Mouse (Mus musculus) myocyte (in vitro differentiated cells): ENCODE results near the gene Sema4f. TPM values are rescaled to one million over a fixed set of nuclear protein-coding genes. Genes with fewer than 3 reads are reported as not detected.

Experiments used
- H3K27me3 ChIP-seq: one replicate; pipeline ENCODE4 v1.6.1; 2011; ENCODE audit not compliant: control insufficient read depth, insufficient read depth, insufficient read length
- H3K36me3 ChIP-seq: one replicate; pipeline ENCODE4 v1.6.1; 2011; ENCODE audit not compliant: control insufficient read depth, insufficient read depth
- H3K4me2 ChIP-seq: one replicate; pipeline ENCODE4 v1.6.1; 2011; ENCODE audit warnings: low read depth, control low read depth
- H3K4me3 ChIP-seq: one replicate; pipeline ENCODE4 v1.5.1; 2011; ENCODE audit warnings: mild to moderate bottlenecking, control low read depth, moderate library complexity
- H3K79me2 ChIP-seq: one replicate; pipeline ENCODE4 v1.6.1; 2011; ENCODE audit not compliant: control insufficient read depth, insufficient read depth
- H3ac ChIP-seq: one replicate; pipeline ENCODE4 v1.6.1; 2011; ENCODE audit not compliant: control insufficient read depth, insufficient read length
- CEBPB ChIP-seq: IDR thresholded peaks from 2 replicates; pipeline ENCODE4 v1.6.1; 2011; ENCODE audit warnings: mild to moderate bottlenecking, moderate library complexity; ENCODE audit not compliant: poor library complexity, insufficient read depth, severe bottlenecking
- E2F4 ChIP-seq: IDR thresholded peaks from one replicate; pipeline ENCODE4 v1.6.1; 2011; ENCODE audit warnings: mild to moderate bottlenecking, control low read depth, moderate library complexity; ENCODE audit not compliant: insufficient read depth
- MAX ChIP-seq: IDR thresholded peaks from one replicate; pipeline ENCODE4 v1.6.1; 2011; ENCODE audit warnings: low read depth, mild to moderate bottlenecking, control low read depth
- MYOD1 ChIP-seq, 3 experiments: IDR thresholded peaks; one replicate each; pipeline ENCODE4 v1.6.1; 2011; ENCODE audit warnings: control low read depth in 2 of 3, low read depth in 2 of 3, mild to moderate bottlenecking in 2 of 3, moderate library complexity in 1 of 3; ENCODE audit not compliant: insufficient read length in 2 of 3, control insufficient read depth in 1 of 3
- MYOG ChIP-seq, 3 experiments: IDR thresholded peaks; one replicate each; pipeline ENCODE4 v1.6.1; 2011; ENCODE audit warnings: control low read depth in 2 of 3, low read depth in 2 of 3, mild to moderate bottlenecking in 2 of 3; ENCODE audit not compliant: insufficient read length in 2 of 3, control insufficient read depth in 1 of 3, insufficient read depth in 1 of 3
- POLR2A ChIP-seq: IDR thresholded peaks from one replicate; pipeline ENCODE4 v1.6.1; 2011; ENCODE audit warnings: low read depth, mild to moderate bottlenecking, control low read depth, moderate library complexity; ENCODE audit not compliant: insufficient read length
- POLR2AphosphoS2 ChIP-seq: IDR thresholded peaks from one replicate; pipeline ENCODE4 v1.6.1; 2011; ENCODE audit warnings: low read depth, control low read depth; ENCODE audit not compliant: insufficient read length
- REST ChIP-seq: IDR thresholded peaks from one replicate; pipeline ENCODE4 v1.6.1; 2011; ENCODE audit warnings: mild to moderate bottlenecking, control low read depth, moderate library complexity; ENCODE audit not compliant: insufficient read depth, insufficient read length
- SRF ChIP-seq: IDR thresholded peaks from one replicate; pipeline ENCODE4 v1.6.1; 2011; ENCODE audit warnings: low read depth; ENCODE audit not compliant: control insufficient read depth, insufficient read length
- TCF12 ChIP-seq: IDR thresholded peaks from one replicate; pipeline ENCODE4 v1.6.1; 2011; ENCODE audit warnings: mild to moderate bottlenecking, control low read depth; ENCODE audit not compliant: poor library complexity, insufficient read depth, severe bottlenecking
- TCF3 ChIP-seq: IDR thresholded peaks from one replicate; pipeline ENCODE4 v1.6.1; 2011; ENCODE audit warnings: low read depth, control low read depth; ENCODE audit not compliant: insufficient read length
- USF1 ChIP-seq: IDR thresholded peaks from one replicate; pipeline ENCODE4 v1.6.1; 2011; ENCODE audit warnings: low read depth, mild to moderate bottlenecking, control low read depth, moderate library complexity
- polyA plus RNA-seq: library from polyadenylated mRNA; unstranded; fragments of >200 nt; fragmentation: generic; extraction: Trizol; gene quantifications from one replicate; pipeline ENCODE4 v1.2.1, GENCODE M21; 2012; ENCODE audit warnings: missing spikeins

Gene Sema4f
- polyA plus RNA-seq, result 0.54 TPM

DNA sequence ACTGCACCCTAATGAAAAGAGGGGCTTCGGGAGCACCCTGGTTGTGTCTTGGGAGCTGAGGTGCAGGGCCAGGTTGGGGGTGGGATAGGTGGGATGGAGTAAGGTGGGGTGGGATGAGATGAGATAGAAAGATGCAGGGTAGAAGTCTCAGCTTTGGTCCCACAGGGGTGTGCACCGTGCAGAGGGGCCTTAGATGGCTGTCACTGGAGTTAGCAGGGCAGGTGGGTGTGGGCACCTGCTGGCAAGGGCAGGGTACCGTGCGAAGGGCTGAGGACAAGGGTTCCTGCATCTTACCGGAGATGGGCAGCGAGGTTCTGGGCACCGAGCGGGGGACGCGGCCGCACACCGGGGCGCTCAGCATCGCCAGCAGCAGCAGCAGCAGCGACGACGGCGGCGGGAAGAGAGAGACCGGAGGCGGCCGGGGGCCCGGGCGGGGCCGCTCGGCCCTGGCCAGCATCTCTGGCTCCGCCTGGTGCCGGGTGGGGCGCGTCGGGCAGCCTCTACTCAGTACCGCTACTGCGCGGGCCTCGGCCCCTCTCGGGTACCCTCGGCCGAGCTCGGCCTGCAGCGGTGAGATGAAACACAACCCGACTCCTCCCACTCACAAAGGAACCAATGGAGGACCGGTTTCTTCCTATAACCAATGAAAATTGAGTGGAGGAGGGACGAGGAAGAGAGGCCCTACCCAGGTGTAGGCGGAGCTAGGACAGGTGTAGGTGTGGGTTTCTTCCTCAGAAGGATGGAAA lies at the start of gene Sema4f:
Gene Sema4f, minus strand, starts transcription at position 603 of the 746 bp plus-strand sequence.
- H3ac ChIP-seq, result no peak within 1 kb of the TSS
- TF ChIP-seq MYOG (IDR thresholded peaks at IDR 0.05; ENCODE audit: control insufficient read depth in 1 of 3, insufficient read depth in 1 of 3, insufficient read length in 2 of 3, low read depth in 2 of 3) (no peak), POLR2A (no peak), E2F4 (no peak), POLR2AphosphoS2 (no peak), CEBPB (no peak), MAX (no peak), MYOD1 (IDR thresholded peaks at IDR 0.05; ENCODE audit: control insufficient read depth in 1 of 3, insufficient read length in 2 of 3, low read depth in 2 of 3) (no peak), USF1 (no peak), REST (no peak), TCF3 (no peak), SRF (no peak), TCF12 (no peak)
- H3K27me3 ChIP-seq, result no peaks in the 10 kb centered on the region

DNA sequence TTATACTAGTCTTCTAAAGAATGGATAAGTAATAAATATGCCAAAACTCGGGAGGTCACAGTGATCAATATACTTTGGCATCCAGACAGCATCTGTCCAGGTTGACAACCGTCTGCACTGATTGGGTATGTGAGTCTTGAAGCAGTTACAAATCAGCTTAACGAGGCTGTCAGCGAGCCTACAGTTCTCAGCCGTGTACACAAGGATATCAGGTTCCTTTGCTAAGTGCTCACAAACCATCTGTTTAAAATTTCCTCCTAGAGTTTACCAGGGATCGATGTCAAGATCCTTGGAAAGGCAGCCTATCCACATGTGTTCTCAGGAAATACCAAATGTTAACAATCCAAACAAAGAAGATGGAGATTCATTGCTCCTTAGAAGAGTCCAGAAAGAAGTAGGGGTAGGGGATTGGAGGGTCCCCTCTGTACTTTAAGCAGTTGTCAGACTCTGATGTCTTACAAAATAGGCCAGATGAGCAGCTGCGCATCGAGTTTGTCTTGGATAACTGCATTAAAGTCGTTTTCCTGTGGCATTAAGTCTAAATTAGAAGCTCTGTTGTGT lies 47.9 kb upstream of the Sema4f start:
- Histone ChIP-seq H3K36me3 (no peaks in the 10 kb centered on the region), H3K4me2 (peak overlapping the region; percentile 52), H3K79me2 (no peaks in the 10 kb centered on the region), H3ac (no peak overlapping the region), H3K4me3 (no peak overlapping the region), H3K27me3 (peaks cover 7% of the 10 kb centered on the region)
- TF ChIP-seq SRF (no peak), USF1 (no peak), TCF3 (no peak), MAX (no peak), CEBPB (no peak)

More for the DNA sequence above, at the start of gene Sema4f:
- Histone ChIP-seq H3K4me3 (no peak within 1 kb of the TSS), H3K36me3 (no peaks in the 10 kb centered on the region), H3K4me2 (no peak within 1 kb of the TSS), H3K79me2 (no peaks in the 10 kb centered on the region)

DNA sequence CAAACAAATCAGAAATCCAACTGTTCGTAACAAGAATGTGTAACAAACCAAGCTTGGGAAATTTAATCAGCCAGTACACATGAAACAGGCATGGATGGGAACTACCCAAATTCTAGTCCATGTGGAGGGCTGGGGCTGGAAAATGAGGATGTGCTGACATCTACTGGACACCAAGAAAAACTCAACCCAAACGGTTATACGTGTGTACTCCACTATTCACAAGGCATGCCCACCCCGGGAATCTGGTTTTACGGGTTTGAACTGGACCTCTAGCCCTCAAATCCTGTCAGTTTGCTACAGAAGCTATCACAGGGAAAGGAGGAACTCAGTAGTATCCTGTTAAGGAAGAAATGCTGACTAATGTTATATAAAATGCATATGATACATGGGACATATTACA lies 31.5 kb upstream of the Sema4f start:
- Histone ChIP-seq H3K4me2 (no peak overlapping the region), H3K27me3 (no peaks in the 10 kb centered on the region), H3K36me3 (no peaks in the 10 kb centered on the region), H3ac (no peak overlapping the region), H3K4me3 (no peak overlapping the region), H3K79me2 (no peaks in the 10 kb centered on the region)
- no peak for TF ChIP-seq MAX
- no peak for TF ChIP-seq MYOD1 (IDR thresholded peaks at IDR 0.05; ENCODE audit: control insufficient read depth in 1 of 3, insufficient read length in 2 of 3, low read depth in 2 of 3)
- no peak for TF ChIP-seq MYOG (IDR thresholded peaks at IDR 0.05; ENCODE audit: control insufficient read depth in 1 of 3, insufficient read depth in 1 of 3, insufficient read length in 2 of 3, low read depth in 2 of 3)
- no peak for TF ChIP-seq POLR2AphosphoS2
- no peak for TF ChIP-seq SRF
- no peak for TF ChIP-seq CEBPB
- TF ChIP-seq TCF12, result no peak
- no peak for TF ChIP-seq E2F4
- TF ChIP-seq TCF3, result no peak
- no peak for TF ChIP-seq POLR2A

DNA sequence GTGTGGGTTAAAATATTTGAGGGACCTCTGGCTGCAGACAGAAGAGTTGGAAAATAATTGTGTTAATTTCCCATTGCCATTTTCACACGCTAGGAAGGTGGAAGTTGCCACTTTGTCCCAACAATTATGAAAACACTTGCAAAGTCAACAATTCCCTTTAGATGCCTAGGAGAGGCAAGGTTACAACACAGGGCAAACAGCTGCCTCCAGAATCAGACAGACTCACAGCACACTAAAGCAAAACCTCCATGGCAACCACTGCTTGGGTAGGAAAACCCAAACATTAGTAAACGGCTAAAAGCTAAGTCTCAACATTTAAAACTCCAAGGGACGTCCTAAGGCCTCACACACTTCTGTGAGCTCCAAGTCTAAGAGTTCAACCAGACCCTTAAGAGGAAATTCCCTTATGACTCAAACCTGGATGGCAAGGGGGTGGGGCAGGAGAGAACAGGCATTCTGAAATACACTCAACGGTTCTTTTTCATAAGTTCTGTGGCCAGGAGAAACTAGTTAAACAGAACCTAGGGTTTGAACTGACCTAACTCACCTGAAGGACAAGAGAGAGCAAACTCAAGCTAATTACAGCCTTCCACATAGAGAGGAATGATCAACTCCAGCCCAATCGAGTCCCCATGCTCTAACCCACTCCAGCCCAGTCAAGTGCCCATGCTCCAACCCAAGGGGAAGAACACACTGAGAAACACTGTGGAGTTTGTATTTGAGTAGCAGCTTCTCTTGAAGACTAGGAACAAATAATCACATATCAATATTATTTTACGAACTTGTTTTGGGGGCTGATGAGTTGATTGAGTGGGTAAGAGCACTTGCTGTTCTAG lies 29.9 kb upstream of the Sema4f start:
- no peak overlapping the region for H3K4me2 ChIP-seq
- TF ChIP-seq REST (no peak), SRF (no peak)
- no peak overlapping the region for H3ac ChIP-seq
- no peaks in the 10 kb centered on the region for H3K36me3 ChIP-seq
- H3K27me3 ChIP-seq, result no peaks in the 10 kb centered on the region
- no peaks in the 10 kb centered on the region for H3K79me2 ChIP-seq
- no peak overlapping the region for H3K4me3 ChIP-seq

DNA sequence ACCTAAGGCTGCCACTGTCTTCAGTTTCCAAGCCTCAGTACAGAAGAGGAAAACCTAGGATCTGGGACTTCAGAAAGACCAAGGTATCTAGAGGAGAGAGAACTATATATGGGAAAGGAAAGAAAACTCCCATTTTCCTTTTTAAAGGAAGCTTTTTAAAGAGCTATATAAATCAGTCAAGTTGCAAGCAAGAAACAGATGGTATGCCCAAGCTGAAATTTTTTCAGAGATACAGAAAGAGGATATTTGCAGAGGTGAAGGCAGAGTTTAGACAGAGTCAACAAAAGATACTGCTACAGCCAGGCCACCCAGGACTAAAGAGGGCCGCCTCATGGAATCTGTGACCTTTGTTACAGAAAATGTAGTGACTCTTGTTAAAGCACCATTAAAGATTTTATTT lies 22.1 kb upstream of the Sema4f start:
- Histone ChIP-seq H3K4me3 (no peak overlapping the region), H3K79me2 (no peaks in the 10 kb centered on the region), H3K4me2 (no peak overlapping the region)

More for the DNA sequence above, 22.1 kb upstream of the Sema4f start:
- H3K27me3 ChIP-seq, result no peaks in the 10 kb centered on the region
- no peaks in the 10 kb centered on the region for H3K36me3 ChIP-seq
- no peak for TF ChIP-seq E2F4
- TF ChIP-seq SRF, result no peak
- no peak overlapping the region for H3ac ChIP-seq
